Mouse (Mus musculus): ENCODE measurements around the gene Smtnl1. TPM values are rescaled to one million over a fixed set of nuclear protein-coding genes. Genes with fewer than 3 reads are reported as not detected.

The Smtnl1 gene
- not detected for total RNA-seq (2021)
- long read RNA-seq, experiment 1: 0 reads
- long read RNA-seq, experiment 2: 0 reads

DNA sequence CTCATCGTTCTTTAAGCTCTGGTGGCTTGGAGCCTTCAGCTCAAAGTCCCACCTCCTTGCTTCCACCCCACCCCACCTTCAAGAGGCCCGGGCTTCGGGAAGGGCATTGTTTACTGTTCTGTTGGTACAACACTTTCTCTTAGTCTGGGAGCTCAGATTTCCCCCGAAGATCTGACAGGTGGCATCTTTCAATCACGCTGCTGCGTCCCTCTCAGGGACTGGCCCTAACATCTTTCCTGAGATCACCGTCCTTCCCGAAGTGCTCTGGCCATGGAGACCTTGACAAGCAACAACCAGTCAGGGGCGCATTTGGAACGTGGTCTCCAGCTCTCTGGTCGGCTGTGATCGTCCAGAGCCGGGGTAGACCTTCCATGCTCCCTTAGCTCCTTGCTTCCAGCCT is at the start of gene Smtnl1:
Gene Smtnl1 (minus strand): TSS at position 101 of the 400 bp plus-strand sequence.
- no peak for DNase-seq (ENCODE audit: low spot score in 2 of 2)

DNA sequence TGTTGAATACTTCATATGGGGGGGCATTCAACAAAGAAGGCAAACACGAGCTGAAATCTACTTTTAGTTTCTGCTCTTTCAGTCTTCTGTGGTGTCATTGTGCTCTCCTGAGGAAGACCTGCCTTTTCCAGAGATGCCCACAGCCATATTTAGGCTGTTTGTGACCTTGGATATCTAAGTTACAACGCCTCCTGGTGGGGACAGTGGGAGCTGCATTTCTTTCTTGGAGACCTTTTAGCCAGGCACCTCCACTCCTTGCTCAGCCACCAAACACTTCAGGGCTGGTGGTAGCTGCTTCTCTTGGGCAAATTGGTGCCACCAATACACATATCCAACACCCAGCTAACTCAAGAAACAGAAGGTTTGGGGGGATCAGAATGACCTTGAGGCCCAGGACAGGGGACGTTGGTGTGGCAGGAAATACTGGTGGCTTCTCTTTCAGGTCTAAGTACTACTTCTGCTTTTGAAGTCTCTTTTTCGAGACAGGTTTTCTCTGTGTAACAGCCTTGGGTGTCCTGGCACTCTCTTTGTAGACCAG is 48.2 kb upstream of the Smtnl1 start:
- DNase-seq (ENCODE audit: low spot score in 2 of 2): no peak

DNA sequence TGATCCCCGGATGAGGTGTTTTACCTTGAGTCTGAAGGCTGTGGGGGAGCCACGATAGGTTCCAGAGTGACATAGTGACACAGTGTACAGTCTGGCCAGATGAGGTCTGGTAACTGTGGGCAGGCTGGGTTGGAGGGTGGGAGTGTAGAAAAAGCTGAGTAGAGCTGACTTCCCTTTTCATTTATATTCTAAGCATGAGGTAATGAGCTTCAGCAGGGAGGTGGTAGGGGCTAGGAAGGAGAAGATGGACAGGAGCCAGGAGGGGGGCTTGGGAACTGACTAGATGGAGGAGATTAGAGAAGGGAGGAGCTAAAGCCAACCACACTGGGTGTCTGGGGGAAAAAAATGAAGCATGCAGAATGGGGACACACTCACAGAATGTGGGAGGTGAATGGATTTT is 46.5 kb upstream of the Smtnl1 start:
- no peak for DNase-seq (ENCODE audit: low spot score in 2 of 2)

DNA sequence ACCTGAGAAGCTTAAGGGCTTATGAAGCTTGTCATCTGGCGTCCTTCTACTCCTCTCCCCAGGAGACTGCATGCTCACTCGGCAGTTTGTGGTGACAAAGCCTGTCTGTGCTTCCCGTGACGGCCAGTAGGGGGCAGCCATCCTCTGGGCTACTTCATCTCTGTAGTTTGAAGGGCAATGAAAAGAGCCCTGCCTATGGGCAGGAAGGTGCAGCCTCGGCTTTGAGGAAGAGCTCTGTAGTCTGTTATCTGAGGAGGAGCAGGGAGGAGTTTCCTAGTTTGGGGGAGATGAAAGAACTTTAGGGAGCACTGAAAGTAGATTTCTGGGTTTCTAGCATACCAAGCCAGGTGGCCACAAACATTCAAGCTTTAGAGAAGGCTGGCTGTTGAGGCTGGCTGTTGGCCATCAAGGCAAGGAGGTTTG is 46.1 kb upstream of the Smtnl1 start:
- peak; percentile 75 to 87 for DNase-seq (ENCODE audit: low spot score in 2 of 2)

DNA sequence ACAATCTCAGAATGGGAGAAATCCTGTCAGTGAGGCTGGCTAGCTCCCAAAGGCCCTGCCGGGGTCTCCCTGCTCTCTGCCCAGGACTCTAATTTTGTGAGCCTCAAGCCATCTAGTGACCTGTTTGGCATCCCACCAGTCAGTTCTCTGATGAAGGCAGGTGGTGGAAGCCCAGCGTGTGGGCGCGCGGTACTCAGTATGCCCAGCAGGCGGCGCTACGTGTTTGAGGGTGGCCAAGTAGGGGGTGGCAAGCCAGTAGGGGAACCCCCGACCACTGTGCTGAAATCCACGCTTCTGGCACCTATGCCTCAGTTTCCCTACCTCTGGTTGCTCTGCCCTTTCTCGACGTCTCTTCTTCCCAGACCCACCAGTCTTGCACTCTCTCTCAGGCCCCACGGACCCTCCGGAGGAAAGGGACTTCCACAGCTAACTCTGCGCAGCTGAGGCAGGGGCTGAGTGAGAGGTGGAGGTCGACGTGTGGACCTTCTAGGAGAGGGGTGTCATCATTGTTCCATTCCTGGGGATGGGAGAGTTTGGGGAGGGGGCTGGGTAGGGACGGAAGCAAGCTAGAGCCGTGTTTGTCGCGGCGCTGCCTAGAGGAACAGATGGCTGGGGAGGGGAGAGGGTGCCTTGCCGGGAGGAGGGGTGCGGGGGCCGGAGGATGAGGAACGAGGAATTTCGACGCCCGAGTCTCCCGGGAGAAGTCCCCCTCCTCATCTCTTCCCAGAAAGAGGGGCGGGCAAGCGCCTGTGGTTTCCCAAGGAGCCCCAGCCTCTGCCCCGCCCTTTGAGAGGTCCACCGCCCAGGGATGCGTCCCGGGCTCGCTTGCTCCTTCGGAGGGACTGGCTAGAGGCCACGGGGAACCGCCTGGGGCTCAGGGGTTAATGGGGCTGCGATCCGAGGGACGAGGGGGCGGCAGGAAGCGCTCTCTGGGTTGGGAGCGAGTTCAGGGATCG is 43.4 kb upstream of the Smtnl1 start:
- peak; percentile 77 to 85 for DNase-seq (ENCODE audit: low spot score in 2 of 2)

DNA sequence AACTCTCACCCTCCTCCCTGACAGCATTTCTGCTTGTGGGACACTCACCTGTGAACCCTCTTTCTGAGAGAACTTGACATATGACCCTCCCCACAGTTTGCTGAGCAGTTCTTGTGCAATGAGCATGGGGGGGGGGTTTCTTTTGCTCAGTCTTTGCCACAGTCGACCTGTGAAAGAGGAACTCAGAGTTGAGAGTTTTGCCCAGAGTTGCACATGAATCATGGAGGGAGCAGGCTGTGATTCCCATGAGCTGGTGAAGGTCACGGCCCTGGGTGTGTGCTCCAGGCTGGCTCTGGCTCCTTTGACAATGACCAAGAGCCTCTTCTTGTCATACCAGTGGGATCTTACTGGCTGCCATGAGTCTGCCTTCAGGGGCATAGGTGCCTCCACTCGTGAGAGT is 39.8 kb upstream of the Smtnl1 start:
- no peak for DNase-seq (ENCODE audit: low spot score in 2 of 2)

DNA sequence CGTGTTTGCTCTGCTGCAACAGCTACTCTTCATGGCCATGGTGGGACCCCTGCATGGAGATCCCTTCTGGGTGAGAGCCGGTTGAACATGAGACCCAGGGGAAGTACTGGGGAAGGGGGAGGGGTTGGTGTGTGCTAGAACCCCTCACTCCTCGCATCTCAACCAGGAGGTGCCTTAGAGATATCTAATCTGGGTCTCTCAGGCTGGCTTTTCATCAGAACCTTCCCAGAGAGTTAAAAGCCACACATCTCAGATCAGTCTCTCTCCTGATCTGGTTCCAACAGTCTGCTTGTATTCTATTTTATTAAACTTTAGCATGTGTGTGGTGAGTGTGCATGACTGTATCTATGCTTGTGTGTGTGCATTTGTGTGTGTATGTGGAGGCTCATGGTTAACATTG is 39.0 kb upstream of the Smtnl1 start:
- no peak for DNase-seq (ENCODE audit: low spot score in 2 of 2)

DNA sequence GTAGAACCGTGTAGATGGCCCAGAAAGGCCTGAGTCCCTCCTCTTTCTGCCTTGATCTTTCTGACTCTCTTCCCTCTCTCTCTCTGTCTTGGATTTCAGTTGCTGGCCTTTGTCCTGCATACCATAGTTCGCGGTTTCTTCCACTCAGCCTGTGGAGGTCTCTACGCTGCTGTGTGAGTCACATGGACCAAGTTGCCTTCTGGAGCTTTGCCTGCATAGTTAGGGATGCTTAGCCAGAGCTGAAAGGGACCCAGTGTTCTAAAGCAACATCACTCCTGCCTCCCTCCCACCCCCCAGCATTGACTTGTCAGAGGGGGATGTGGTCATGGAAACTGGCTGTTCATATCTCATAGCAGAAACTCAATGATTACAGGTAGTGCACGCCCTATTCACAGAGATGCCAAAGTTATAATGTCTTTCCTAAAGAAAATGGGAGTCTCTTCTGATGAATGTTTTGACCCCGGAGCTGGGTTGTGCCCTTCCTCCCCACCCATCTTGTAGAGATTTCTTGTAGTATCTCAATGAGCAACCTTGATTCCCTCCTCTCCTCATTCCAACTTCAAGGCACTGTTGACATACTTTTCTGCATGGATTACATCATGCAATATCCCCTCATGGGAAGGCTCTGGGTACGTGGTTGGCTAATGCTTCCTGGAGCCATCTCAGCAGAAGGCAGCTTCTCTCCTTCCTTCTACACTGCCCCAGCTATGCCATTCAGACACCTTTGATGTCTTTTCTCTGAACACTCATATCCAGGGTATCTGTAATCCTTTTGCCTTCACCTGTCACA is 37.7 kb upstream of the Smtnl1 start:
- no peak for DNase-seq (ENCODE audit: low spot score in 2 of 2)

DNA sequence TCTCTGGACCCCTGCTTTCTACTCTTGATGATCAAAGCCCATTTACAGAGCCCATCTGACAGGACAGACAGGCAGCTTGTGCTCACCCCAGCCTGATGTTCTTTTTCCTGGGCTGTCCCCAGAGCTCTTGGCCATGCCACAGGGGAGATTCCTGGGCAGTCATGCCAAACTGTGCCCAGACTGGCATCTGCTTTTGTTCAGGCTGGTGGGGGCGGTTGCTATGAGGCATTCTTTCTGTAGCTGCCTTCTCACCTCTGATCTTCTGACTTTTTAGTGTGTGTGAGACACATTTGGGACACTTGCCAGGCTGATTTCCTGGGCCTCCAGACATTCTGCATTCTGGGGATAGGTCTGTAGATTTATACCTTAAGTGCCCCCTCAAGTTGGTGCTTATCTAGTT is 36.1 kb upstream of the Smtnl1 start:
- no peak for DNase-seq (ENCODE audit: low spot score in 2 of 2)

DNA sequence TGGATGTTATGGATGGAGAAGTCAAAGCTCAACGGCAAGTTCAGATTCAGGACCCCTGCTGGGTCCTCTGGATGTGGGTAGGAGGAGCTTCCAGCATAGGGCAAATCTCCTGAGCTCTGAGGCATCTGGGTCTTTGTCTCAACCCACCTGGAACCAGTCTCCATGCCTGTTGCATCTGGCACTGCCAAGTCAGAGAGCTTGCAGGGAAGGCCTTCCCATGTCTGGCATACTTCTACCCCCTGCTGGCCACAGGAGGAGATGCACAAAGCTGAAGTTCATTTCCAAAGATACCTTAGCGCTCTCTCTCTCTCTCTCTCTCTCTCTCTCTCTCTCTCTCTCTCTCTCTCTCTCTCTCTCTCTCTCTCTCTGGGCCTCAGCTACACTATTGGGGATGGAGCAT is 33.3 kb upstream of the Smtnl1 start:
- DNase-seq (ENCODE audit: low spot score in 2 of 2): no peak

DNA sequence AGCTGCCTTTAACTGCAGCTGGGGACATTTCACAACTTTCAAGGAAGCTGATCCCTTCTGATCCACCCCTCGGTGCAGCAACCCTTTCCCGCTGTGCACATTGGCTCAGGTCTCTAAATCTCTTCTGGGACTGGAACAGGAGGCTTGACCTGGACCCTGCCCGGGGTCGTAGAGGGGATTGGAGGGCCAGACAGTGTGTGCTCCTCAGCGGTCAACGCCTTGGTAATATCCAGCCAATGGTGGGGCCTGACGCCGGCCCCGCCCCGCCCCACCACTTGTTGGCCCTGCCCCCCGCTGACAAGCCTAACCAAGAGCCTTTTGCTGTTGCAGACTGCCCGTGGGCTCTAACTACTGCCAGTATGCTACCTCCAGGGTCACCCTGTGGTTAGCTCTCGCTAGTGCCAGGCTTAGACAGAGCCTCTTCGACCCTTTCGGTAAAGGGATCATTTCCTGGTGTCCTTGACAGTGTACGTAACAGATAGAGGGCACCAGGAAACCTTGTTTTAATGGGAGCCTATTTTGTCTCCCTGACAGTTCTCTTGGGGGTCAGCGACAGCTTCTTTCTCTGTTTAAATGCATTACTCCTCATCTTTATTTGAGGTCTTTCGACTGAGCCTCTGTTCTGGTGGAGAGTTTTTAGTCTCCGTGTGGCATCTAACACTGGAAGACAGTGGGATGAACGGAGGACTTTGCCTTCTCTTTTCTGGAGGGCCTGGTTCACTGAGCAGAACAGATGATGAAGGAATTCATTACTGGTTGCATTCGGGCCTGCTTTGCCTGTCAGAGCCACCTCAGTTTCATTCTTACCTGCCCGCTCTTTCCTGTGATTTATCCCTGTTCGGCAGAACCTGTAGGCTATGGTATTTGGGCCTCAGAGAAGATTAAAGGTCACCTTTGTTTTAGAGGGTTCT is 28.9 kb upstream of the Smtnl1 start:
- DNase-seq (ENCODE audit: low spot score in 2 of 2): no peak

DNA sequence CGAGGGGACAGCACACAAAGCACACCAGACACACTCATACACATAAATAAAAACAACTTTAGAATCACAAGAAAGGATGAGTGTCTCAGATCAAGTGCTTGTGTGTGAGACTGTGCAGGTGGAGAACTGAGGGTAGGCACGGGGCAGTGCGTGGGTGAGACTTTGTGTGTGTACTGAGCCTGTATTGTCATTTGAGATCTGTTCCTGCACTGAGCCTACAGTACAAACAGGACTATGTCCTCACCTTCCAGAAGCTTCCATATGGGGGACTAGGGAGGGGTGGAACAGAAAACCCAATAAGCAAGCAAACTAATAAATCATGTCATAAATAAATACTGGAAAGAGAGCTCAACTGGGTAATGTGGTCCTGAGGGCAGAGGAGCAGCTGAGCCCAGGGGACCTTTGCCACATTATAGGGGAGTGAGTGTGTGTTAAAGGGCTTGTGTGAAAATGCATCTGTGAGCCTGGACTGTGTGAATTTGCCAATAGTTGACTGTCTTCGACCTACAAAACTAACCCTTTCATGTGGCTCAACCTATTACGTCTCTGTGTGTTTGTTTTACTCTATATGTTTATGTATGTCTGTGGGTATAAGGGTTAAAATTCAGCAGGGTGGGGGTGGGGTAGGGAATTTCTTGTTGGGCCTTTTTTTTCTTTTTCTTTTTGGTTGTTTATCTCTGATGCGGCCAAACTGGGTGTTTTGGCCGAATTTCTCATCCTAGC is 28.1 kb upstream of the Smtnl1 start:
- DNase-seq (ENCODE audit: low spot score in 2 of 2): no peak

DNA sequence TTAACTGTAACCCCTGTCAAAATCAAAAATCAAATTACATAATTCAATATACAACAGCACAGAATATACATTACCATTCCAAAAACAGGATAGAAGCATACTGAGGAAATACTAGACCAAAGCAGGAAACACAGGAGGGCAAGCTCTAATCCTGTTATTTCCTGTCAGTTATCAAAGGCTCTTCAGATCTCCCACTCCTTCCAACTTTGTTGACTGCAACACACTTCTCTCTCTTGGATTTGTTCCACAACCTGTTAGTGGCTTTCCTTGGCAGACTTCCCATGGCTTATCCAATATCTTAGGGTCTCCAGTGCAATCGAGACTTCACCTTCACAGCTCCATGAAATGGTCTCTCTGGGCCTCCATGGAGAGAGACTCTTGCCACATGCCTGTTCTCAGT is 22.8 kb upstream of the Smtnl1 start:
- no peak for DNase-seq (ENCODE audit: low spot score in 2 of 2)

DNA sequence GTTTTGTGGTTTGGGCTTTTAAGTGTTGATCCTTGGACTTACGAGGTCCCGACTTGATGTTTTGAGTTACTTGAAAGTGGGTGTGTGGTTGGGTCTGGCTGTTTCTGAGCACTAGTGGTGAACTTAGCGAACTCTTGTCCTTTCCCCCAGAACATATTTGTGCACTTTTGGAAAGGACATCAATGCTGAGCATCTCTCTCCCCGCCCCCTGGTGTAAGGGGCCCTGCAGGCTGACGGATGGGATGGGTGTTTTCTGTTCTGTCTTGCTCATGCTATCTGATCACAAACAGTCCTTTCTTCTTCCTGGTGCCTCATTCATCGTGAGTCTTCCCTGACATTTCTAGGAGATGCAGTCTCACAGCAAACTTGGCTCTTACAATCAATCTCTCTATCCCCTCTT is 21.2 kb upstream of the Smtnl1 start:
- DNase-seq (ENCODE audit: low spot score in 2 of 2): no peak

DNA sequence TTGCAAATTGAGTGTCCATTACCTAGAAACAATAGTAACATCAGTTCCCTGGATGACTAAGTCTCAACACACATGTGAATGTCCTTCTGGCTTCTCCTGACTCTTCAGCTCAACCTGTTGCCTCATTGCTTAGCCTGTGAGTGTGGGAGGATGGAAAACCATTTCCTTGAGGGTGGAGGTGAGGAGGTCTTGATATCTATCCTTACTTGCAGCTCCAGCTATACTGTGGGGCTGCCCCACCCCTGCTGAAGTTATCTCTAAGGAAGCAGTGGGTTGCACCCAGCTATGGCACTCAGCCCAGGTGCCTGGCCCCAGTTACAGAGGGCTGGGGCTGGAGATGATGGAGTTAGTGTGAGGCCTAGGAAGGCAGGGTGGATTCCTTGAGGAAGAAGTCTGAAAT is 19.5 kb upstream of the Smtnl1 start:
- DNase-seq (ENCODE audit: low spot score in 2 of 2): no peak

DNA sequence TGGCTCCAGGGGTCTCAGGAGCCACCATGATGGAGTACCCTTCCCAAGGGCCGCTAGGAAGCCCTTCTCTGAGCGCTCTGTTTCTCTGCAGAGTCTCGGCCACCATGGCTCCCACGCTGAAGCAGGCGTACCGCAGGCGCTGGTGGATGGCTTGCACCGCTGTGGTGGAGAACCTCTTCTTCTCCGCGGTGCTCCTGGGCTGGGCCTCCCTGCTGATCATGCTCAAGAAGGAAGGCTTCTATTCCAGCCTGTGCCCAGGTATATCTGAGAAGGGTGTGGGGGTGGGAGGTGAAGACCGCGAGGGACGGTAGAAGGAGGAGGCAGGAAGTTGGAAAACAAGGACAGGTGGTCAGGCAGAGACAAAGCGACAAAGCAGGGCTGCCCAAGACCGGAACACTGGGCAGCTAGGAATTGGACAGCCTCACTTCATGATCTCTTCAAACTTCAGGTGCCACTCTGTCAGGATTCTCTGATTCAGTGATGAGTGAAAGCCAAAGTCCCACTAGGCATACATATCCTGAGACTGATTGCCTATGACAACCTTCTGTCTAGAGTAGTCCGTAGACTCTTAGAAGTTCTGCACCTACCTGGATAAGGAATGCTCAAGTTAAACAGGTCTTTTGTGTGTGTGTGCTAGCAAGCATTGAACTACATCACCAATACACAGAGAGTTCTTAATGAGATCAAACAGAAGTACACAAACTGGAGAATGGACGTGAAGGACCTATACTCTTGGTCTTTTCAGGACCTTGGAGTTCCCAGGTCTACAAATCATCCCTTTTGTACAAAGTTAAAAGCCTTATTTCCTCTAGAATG is 18.5 kb upstream of the Smtnl1 start:
- no peak for DNase-seq (ENCODE audit: low spot score in 2 of 2)

DNA sequence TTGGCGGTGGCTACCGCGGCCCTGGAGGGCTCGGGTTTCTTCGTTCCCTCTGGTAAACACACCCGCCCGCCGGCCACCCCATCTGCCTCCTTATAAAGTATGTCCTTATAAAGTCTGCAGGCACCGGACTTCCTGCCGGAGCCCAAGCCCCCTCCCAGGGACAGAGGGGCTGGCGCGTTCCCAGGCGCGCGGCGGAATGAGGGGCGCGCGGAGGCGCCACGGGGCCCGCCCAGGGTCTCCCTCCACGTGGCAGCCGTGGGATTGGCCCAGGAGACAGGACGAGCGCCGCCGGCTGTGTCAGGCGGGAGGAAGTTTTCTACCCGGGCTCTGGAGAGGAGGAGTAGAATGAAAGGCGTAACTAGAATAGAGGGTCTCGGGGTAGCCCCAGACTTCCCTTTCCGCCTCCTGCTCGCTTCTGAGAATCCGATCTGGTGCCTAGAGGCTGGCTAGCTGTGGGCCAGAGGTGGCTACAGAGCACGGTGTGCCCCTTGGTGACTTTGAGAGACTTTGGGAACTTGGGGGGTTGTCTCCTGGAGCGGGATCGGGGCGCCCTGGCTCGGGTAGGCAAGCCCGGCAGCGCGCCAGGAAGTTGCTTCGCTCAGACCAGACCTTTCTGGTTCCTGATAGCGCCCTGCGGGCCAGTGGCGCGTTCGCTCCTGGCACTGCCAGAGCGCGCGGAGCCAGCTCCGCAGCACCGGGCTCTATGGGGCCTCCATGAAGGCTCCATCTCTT is 17.7 kb upstream of the Smtnl1 start:
- no peak for DNase-seq (ENCODE audit: low spot score in 2 of 2)
